Mouse (Mus musculus) megakaryocyte, embryonic 14.5 days (primary cell): Measurements from ENCODE around the gene E030030I06Rik.
"Not testable (repeated sequence)": the region's sequence is repeated elsewhere in the genome, so short reads cannot be mapped to it uniquely, and the experiment has no call there.

Experiments
- FLI1 ChIP-seq: IDR thresholded peaks from 2 replicates; pipeline ENCODE4 v1.6.1; 2012; ENCODE audit warnings: low read length, inconsistent platforms, mixed read lengths
- GATA1 ChIP-seq: IDR thresholded peaks from 3 replicates; pipeline ENCODE4 v1.6.1; 2012; ENCODE audit warnings: mixed read lengths, low read length, inconsistent platforms, borderline replicate concordance

- TF ChIP-seq GATA1, FLI1: not testable (repeated sequence)
These were observed 6.9 kb downstream of the E030030I06Rik start for GRCm38 (mm10) chr10:22142194-22142593.
